Mouse (Mus musculus) embryonic facial prominence, embryonic 10.5 days (tissue): ENCODE measurements around the gene Nbeal1. TPM values are rescaled to one million over a fixed set of nuclear protein-coding genes. Genes with fewer than 3 reads are reported as not detected.

ENCODE experiments used
- DNase-seq: peaks from one replicate; pipeline ENCODE4 v3.0.0-alpha.2; 2017; ENCODE audit warnings: low spot score
- H3K27ac ChIP-seq: fragments of 300-500 bp; sonication (generic); replicated peaks from 2 replicates; pipeline ENCODE4 v1.5.1; 2016; ENCODE audit warnings: mild to moderate bottlenecking
- H3K27me3 ChIP-seq: fragments of 300-500 bp; sonication (generic); replicated peaks from 2 replicates; pipeline ENCODE4 v1.6.1; 2016; ENCODE audit warnings: low read depth, mild to moderate bottlenecking; ENCODE audit not compliant: poor library complexity, severe bottlenecking
- H3K36me3 ChIP-seq: fragments of 300-500 bp; sonication (generic); replicated peaks from 2 replicates; pipeline ENCODE4 v1.6.1; 2016; ENCODE audit warnings: mild to moderate bottlenecking, moderate library complexity
- H3K4me1 ChIP-seq: fragments of 300-500 bp; sonication (generic); 2 replicates; pipeline ENCODE4 v1.6.1; 2016
- H3K4me3 ChIP-seq: fragments of 300-500 bp; sonication (generic); 2 replicates; pipeline ENCODE4 v1.5.1; 2016; ENCODE audit warnings: mild to moderate bottlenecking, moderate library complexity
- H3K9me3 ChIP-seq: fragments of 300-500 bp; sonication (generic); 2 replicates; pipeline ENCODE4 v1.6.1; 2016; ENCODE audit warnings: mild to moderate bottlenecking
- WGBS: fragments of 180-500 bp; shearing (Covaris S2); methylation state at CpG from one replicate; pipeline ENCODE4 v1.1.7; 2016; 5-methylcytosine and 5-hydroxymethylcytosine counted together
- polyA plus RNA-seq: library from polyadenylated mRNA; unstranded; fragments of >200 nt; fragmentation: Nextera tagmentation; extraction: Ambion mirVana; gene quantifications from 2 replicates; pipeline ENCODE4 v1.2.1, GENCODE M21; 2016

Gene Nbeal1
- polyA plus RNA-seq, 1 experiment from 2014 or later = 9.5 TPM

GRCm38 (mm10) chr1:60352786-60353185 is 172.4 kb downstream of the Nbeal1 start:
- 93% methylated on average over 5 of the region's 5 CpGs for WGBS
- H3K4me3 ChIP-seq = no peak overlapping the region
- no peak for DNase-seq
- H3K36me3 ChIP-seq = peaks cover 49% of the 10 kb centered on the region
- no peak overlapping the region for H3K27ac ChIP-seq
- H3K27me3 ChIP-seq = no peaks in the 10 kb centered on the region
- peaks cover 18% of the 10 kb centered on the region for H3K9me3 ChIP-seq
- no peaks in the 10 kb centered on the region for H3K4me1 ChIP-seq

GRCm38 (mm10) chr1:60361626-60362025 is 181.2 kb downstream of the Nbeal1 start:
- Histone ChIP-seq H3K9me3 (no peaks in the 10 kb centered on the region), H3K27ac (no peak overlapping the region), H3K4me1 (no peaks in the 10 kb centered on the region), H3K27me3 (no peaks in the 10 kb centered on the region), H3K36me3 (peaks cover 46% of the 10 kb centered on the region), H3K4me3 (no peak overlapping the region)
- WGBS = 88% methylated on average over 1 of the region's 1 CpGs
- DNase-seq = no peak

GRCm38 (mm10) chr1:60376556-60376955 is 196.2 kb downstream of the Nbeal1 start:
- no peak overlapping the region for H3K27ac ChIP-seq
- H3K4me3 ChIP-seq = no peak overlapping the region
- 89% methylated on average over 1 of the region's 1 CpGs for WGBS
- no peaks in the 10 kb centered on the region for H3K27me3 ChIP-seq
- H3K4me1 ChIP-seq = no peaks in the 10 kb centered on the region
- DNase-seq = no peak
- H3K36me3 ChIP-seq = peaks cover 89% of the 10 kb centered on the region
- no peaks in the 10 kb centered on the region for H3K9me3 ChIP-seq

GRCm38 (mm10) chr1:60381910-60382309 is 201.5 kb downstream of the Nbeal1 start:
- WGBS = 97% methylated on average over 3 of the region's 3 CpGs
- Histone ChIP-seq H3K4me3 (no peak overlapping the region), H3K27ac (no peak overlapping the region), H3K4me1 (no peaks in the 10 kb centered on the region), H3K36me3 (peaks cover 78% of the 10 kb centered on the region), H3K27me3 (no peaks in the 10 kb centered on the region), H3K9me3 (no peaks in the 10 kb centered on the region)
- no peak for DNase-seq

Other genes with a start within 250 kb of the Nbeal1 start
- 0.77 and 0.88 TPM in 2 replicates for gene Ica1l, start 137.4 kb upstream of the Nbeal1 start, polyA plus RNA-seq
- 5.6 and 6.0 TPM in 2 replicates for gene Carf, start 82.4 kb upstream of the Nbeal1 start, polyA plus RNA-seq
- 66.8 and 70.6 TPM in 2 replicates for gene Wdr12, start 82.0 kb upstream of the Nbeal1 start, polyA plus RNA-seq
- 23.0 and 25.8 TPM in 2 replicates for gene Cyp20a1, start 162.7 kb downstream of the Nbeal1 start, polyA plus RNA-seq
- gene Abi2, start 229.0 kb downstream of the Nbeal1 start, polyA plus RNA-seq = 48.6 and 53.6 TPM in 2 replicates